Mouse (Mus musculus) liver, adult 2 months (tissue): ENCODE results near the gene Atp8a2.

Source experiments
- CTCF ChIP-seq: fragments of 200-500 bp; IDR thresholded peaks from 2 replicates; pipeline ENCODE4 v1.5.1; 2011; ENCODE audit warnings: low read depth, low read length, control low read depth
- POLR2A ChIP-seq: fragments of 200-500 bp; IDR thresholded peaks from 2 replicates; pipeline ENCODE4 v1.6.1; 2011; ENCODE audit warnings: low read length, control low read depth; ENCODE audit not compliant: insufficient read depth; ENCODE audit errors: extremely low read depth

DNA sequence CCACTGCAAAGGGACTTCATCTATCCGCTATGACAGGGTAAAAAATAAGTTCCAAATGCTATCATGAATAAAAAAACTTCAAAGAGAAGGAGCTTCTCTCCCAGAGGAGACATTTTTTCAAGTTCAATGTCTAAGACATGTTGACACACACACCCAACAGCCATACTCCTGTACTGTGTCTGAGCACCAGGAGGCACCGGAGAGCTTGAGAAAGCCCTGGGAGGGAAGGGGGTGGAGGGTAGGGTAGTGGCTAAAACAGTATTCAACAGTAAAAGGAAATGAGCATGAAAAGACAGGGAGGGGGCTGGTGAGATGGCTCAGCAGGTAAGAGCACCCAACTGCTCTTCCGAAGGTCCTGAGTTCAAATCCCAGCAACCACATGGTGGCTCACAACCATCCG lies 58.6 kb downstream of the Atp8a2 start:
- no peak for TF ChIP-seq CTCF
- TF ChIP-seq POLR2A, result no peak
